Mouse (Mus musculus) midbrain, embryonic 13.5 days (tissue): ENCODE results near the gene Tnfsf15. TPM values are rescaled to one million over a fixed set of nuclear protein-coding genes. Genes with fewer than 3 reads are reported as not detected.

Experiments used
- polyA plus RNA-seq: library from polyadenylated mRNA; unstranded; fragments of >200 nt; fragmentation: Nextera tagmentation; extraction: Ambion mirVana; gene quantifications from 2 replicates; pipeline ENCODE4 v1.2.1, GENCODE M21; 2015

The Tnfsf15 gene
- polyA plus RNA-seq, 1 experiment from 2014 or later, result not detected

Other genes starting within 250 kb of the Tnfsf15 start
- gene Whrn, start 249.1 kb downstream of the Tnfsf15 start, polyA plus RNA-seq, result 6.6 and 10.3 TPM in 2 replicates
- gene Atp6v1g1, start 200.3 kb downstream of the Tnfsf15 start, polyA plus RNA-seq, result 461 and 466 TPM in 2 replicates
- 2.7 and 2.8 TPM in 2 replicates for gene Tmem268, start 186.3 kb downstream of the Tnfsf15 start, polyA plus RNA-seq
- not detected in 2 replicates for gene Gm11213, start 139.9 kb downstream of the Tnfsf15 start, polyA plus RNA-seq
- gene Tex48, start 122.7 kb downstream of the Tnfsf15 start, polyA plus RNA-seq, result not detected in 2 replicates
- not detected in 2 replicates for gene Gm11214, start 81.7 kb downstream of the Tnfsf15 start, polyA plus RNA-seq
- not detected in 2 replicates for gene Tnfsf8, start 116.2 kb upstream of the Tnfsf15 start, polyA plus RNA-seq